Mouse (Mus musculus) olfactory bulb, adult 2 months (tissue): ENCODE measurements around the gene Dnase1l3. TPM values are rescaled to one million over a fixed set of nuclear protein-coding genes. Genes with fewer than 3 reads are reported as not detected.
"Not testable (repeated sequence)": the region's sequence is repeated elsewhere in the genome, so short reads cannot be mapped to it uniquely, and the experiment has no call there.

Experiments used
- H3K27ac ChIP-seq: fragments of 200-500 bp; 2 replicates; pipeline ENCODE4 v1.5.1; 2012; ENCODE audit warnings: low read depth, low read length; ENCODE audit not compliant: insufficient read depth
- H3K4me1 ChIP-seq: fragments of 200-500 bp; 2 replicates; pipeline ENCODE4 v1.6.1; 2012; ENCODE audit warnings: low read length; ENCODE audit not compliant: control insufficient read depth, insufficient read depth
- H3K4me3 ChIP-seq: fragments of 200-500 bp; 2 replicates; pipeline ENCODE4 v1.5.1; 2012; ENCODE audit warnings: mild to moderate bottlenecking, low read depth, low read length, moderate library complexity; ENCODE audit not compliant: insufficient read depth
- CTCF ChIP-seq: fragments of 200-500 bp; IDR thresholded peaks from 2 replicates; pipeline ENCODE4 v1.5.1; 2012; ENCODE audit warnings: low read depth, mild to moderate bottlenecking, low read length, moderate library complexity; ENCODE audit not compliant: insufficient read depth
- POLR2A ChIP-seq: fragments of 200-500 bp; IDR thresholded peaks from 2 replicates; pipeline ENCODE4 v1.6.1; 2012; ENCODE audit warnings: mild to moderate bottlenecking, low read depth, low read length, moderate library complexity; ENCODE audit not compliant: insufficient read depth
- WGBS: fragments of 180-500 bp; shearing (Covaris S2); methylation state at CpG from one replicate; pipeline ENCODE4 v1.1.7; 2018; 5-methylcytosine and 5-hydroxymethylcytosine counted together
- polyA plus RNA-seq: library from polyadenylated mRNA; stranded (reverse); fragments of >200 nt; gene quantifications from 2 replicates; pipeline ENCODE4 v1.2.4, GENCODE M21; 2012; ENCODE audit warnings: low replicate concordance; ENCODE audit not compliant: missing spikeins, insufficient read depth, insufficient read length

The Dnase1l3 gene
- polyA plus RNA-seq, 1 experiment = not detected

GRCm38 (mm10) chr14:8020011-8020410 lies 25.6 kb upstream of the Dnase1l3 start:
- Histone ChIP-seq H3K4me1 (peaks cover 4% of the 10 kb centered on the region; the same call in 1 of the 2 replicates), H3K27ac (no peak overlapping the region), H3K4me3 (no peak overlapping the region)
- no peak for TF ChIP-seq POLR2A
- no peak for TF ChIP-seq CTCF
- 97% methylated on average over 1 of the region's 1 CpGs for WGBS

- H3K4me3 ChIP-seq = no peak overlapping the region
- H3K4me1 ChIP-seq = peaks cover 6% of the 10 kb centered on the region; the same call in 1 of the 2 replicates
- TF ChIP-seq POLR2A (no peak), CTCF (no peak)
- no peak overlapping the region for H3K27ac ChIP-seq
- 77% methylated on average over 1 of the region's 1 CpGs for WGBS
Measured at GRCm38 (mm10) chr14:8016951-8017350, 22.6 kb upstream of the Dnase1l3 start.

GRCm38 (mm10) chr14:8016276-8016675 lies 21.9 kb upstream of the Dnase1l3 start:
- 82% methylated on average over 6 of the region's 6 CpGs for WGBS
- Histone ChIP-seq H3K27ac (no peak overlapping the region), H3K4me1 (peaks cover 6% of the 10 kb centered on the region; the same call in 1 of the 2 replicates), H3K4me3 (no peak overlapping the region)
- TF ChIP-seq POLR2A (no peak), CTCF (no peak)

GRCm38 (mm10) chr14:8015756-8016155 lies 21.4 kb upstream of the Dnase1l3 start:
- Histone ChIP-seq H3K4me3 (no peak overlapping the region), H3K27ac (no peak overlapping the region), H3K4me1 (peaks cover 6% of the 10 kb centered on the region; the same call in 1 of the 2 replicates)
- TF ChIP-seq CTCF = no peak
- TF ChIP-seq POLR2A = no peak
- 97% methylated on average over 6 of the region's 6 CpGs for WGBS

- no peak for TF ChIP-seq CTCF
- no peak for TF ChIP-seq POLR2A
- H3K4me3 ChIP-seq = no peak overlapping the region
- no peak overlapping the region for H3K27ac ChIP-seq
- WGBS = 86% methylated on average over 6 of the region's 6 CpGs
- peaks cover 8% of the 10 kb centered on the region for H3K4me1 ChIP-seq
Measured at GRCm38 (mm10) chr14:8011938-8012337, 17.6 kb upstream of the Dnase1l3 start.

- H3K4me3 ChIP-seq = no peak overlapping the region
- TF ChIP-seq POLR2A (no peak), CTCF (no peak)
- WGBS = 83% methylated on average over 2 of the region's 2 CpGs
- H3K4me1 ChIP-seq = peaks cover 7% of the 10 kb centered on the region
- no peak overlapping the region for H3K27ac ChIP-seq
Measured at GRCm38 (mm10) chr14:8011297-8011696, 16.9 kb upstream of the Dnase1l3 start.

GRCm38 (mm10) chr14:8007923-8008322 lies 13.6 kb upstream of the Dnase1l3 start:
- H3K4me3 ChIP-seq = no peak overlapping the region
- H3K4me1 ChIP-seq = peaks cover 4% of the 10 kb centered on the region
- H3K27ac ChIP-seq = no peak overlapping the region
- TF ChIP-seq POLR2A = no peak
- no peak for TF ChIP-seq CTCF
- 78% methylated on average over 10 of the region's 10 CpGs for WGBS

- Histone ChIP-seq H3K4me1 (peaks cover 3% of the 10 kb centered on the region), H3K4me3 (no peak overlapping the region), H3K27ac (no peak overlapping the region)
- TF ChIP-seq CTCF = no peak
- no peak for TF ChIP-seq POLR2A
- 67% methylated on average over 2 of the region's 2 CpGs for WGBS
Measured at GRCm38 (mm10) chr14:8007486-8007885, 13.1 kb upstream of the Dnase1l3 start.

- Histone ChIP-seq H3K4me1 (peaks cover 5% of the 10 kb centered on the region), H3K4me3 (no peak overlapping the region), H3K27ac (no peak overlapping the region)
- TF ChIP-seq POLR2A (no peak), CTCF (no peak)
Measured at GRCm38 (mm10) chr14:8007084-8007483, 12.7 kb upstream of the Dnase1l3 start.

- 64% methylated on average over 3 of the region's 3 CpGs for WGBS
- H3K27ac ChIP-seq, H3K4me1 ChIP-seq, H3K4me3 ChIP-seq: not testable (repeated sequence)
Measured at GRCm38 (mm10) chr14:8006061-8006460, 11.7 kb upstream of the Dnase1l3 start.
